Mouse (Mus musculus) effector memory CD4-positive, alpha-beta T cell, adult 7 months (primary cell): ENCODE measurements around the gene Zfp94. TPM values are rescaled to one million over a fixed set of nuclear protein-coding genes. Genes with fewer than 3 reads are reported as not detected.

Experiments
- polyA plus RNA-seq: library from polyadenylated mRNA; unstranded; fragments of 100-300 nt; shearing (Covaris generic); gene quantifications from one replicate; pipeline ENCODE4 v1.2.1, GENCODE M21; 2017

Gene Zfp94
- 3.8 TPM for polyA plus RNA-seq

DNA sequence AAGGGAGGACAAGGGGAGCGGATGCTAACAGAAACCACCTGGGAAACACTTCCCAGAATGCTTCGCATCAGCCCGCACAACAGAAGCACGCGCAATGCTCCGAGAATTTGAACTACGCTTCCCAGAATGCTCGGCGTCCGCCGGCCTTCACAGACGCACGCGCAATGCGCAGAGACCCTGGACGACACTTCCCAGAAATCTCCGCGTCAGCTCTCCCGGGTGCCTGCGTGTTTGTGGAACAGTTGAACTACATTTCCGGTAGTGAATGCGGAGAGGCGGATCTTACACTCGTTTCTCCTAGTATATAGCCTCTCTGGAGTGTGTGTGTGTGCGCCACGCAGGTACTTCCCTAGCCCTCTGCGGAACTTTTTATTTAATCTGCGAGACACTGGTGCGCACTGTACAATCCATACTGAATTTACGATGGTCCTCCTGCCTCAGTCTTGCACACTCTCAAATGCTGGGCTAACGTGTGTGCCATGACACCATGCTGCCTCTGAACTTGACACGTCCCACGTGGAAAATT, at the start of gene Zfp94:
TSS of gene Zfp94 (minus strand) at position 100 of the 526 bp plus-strand sequence.

GRCm38 (mm10) chr7:24348896-24349295, 32.4 kb upstream of the Zfp94 start, which contains the start of gene Lypd5:
Gene Lypd5 (plus strand): TSS chr7:24349196.

DNA sequence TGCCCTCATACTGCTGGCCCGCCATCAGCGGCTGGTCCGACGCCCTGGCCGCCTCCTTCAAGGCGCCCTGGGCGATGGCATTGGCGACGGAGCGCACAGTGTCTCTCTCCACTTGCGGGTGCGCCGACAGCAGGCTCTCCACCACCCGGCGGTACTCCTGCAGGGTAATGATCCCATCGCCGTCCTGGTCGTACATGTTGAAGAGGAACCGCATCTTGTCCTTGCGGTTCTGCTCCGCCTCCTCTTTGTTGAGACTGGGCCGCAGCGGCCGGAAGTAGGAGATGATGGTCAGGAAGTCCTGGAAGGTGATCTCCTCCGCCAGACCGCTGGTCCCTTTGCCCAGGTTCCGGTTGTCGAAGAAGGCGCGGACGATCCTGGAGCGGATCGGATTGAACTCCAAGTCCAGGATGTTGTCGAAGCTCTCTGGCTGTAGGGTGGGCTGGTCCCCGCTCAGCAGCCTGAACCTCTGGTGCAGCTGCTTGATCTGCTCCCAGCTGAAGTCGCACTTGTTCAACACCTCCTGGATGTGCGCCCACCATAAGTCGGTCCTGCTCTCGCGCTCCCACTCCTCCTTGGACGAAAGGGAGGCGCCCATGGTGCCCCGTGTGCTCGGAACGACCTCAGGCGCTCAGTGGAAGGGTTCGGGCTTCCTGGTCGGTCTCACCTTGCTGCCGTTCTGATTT, 17.0 kb upstream of the Zfp94 start, which contains the start of gene Tescl:
TSS of gene Tescl (minus strand) at position 633 of the 683 bp plus-strand sequence.

GRCm38 (mm10) chr7:24300771-24301282, 15.6 kb downstream of the Zfp94 start, which contains the start of gene Zfp61:
Gene Zfp61 (minus strand): TSS chr7:24301232.

GRCm38 (mm10) chr7:24270288-24270672, 46.2 kb downstream of the Zfp94 start, which contains the start of gene Zfp93:
Gene Zfp93 (plus strand): TSS chr7:24270420.

DNA sequence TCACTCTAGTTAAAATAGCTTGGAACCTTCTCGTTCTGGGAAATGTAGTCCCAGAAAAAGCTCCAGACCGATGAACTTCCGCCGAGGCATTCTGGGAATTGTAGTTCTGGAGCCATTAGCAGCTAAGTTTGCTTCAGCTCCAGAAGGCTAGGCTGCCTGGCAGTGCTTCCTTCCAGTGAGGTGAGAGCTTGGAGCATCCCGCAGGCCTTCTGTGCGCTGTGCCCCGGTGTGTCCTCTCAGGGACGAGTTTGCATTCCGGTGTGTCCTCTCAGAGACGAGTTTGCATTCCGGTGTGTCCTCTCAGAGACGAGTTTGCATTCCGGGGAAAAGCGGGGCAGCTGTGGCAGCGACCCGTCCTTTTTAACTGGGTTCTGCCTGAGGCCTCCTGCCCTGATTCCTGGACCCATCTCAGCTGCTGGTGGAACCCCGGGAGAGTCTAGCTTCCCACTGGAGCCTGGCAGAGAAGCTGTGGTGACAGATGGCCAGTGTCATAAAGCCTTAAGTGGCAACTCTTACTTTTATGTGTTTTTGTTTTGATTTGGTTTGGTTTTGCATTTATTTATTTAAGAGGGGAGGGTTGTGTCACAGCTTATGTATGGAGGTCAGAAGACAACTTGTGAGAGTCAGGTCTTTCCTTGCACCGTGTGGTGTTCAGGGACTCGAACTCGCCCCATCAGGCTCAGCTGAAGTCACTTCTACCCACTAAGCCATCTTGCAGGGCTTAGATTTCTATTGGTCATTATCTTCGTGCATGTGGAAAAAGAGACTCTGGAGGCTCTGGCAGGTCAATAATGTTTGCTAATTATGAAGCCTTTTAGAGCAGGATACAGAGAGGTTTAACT, 61.6 kb downstream of the Zfp94 start, which contains the start of gene Zfp108:
TSS of gene Zfp108 (plus strand) at position 162 of the 842 bp plus-strand sequence.

Other genes starting within 250 kb of the Zfp94 start
- gene Zfp180, start 234.7 kb downstream of the Zfp94 start, polyA plus RNA-seq: 29.6 TPM
- gene Zfp112, start 204.4 kb downstream of the Zfp94 start, polyA plus RNA-seq: 1.8 TPM
- gene Zfp235, start 182.5 kb downstream of the Zfp94 start, polyA plus RNA-seq: 4.5 TPM
- gene Zfp114, start 141.6 kb downstream of the Zfp94 start, polyA plus RNA-seq: 0.34 TPM
- gene Zfp111, start 105.2 kb downstream of the Zfp94 start, polyA plus RNA-seq: 0.29 TPM
- 2.5 TPM for gene Zfp109, start 79.1 kb downstream of the Zfp94 start, polyA plus RNA-seq
- 0.20 TPM for gene Zfp108, start 61.9 kb downstream of the Zfp94 start, polyA plus RNA-seq
- 0.72 TPM for gene Zfp93, start 46.2 kb downstream of the Zfp94 start, polyA plus RNA-seq
- 11.7 TPM for gene Zfp61, start 15.4 kb downstream of the Zfp94 start, polyA plus RNA-seq
- gene Tescl, start 17.3 kb upstream of the Zfp94 start, polyA plus RNA-seq: not detected
- gene Lypd5, start 32.5 kb upstream of the Zfp94 start, polyA plus RNA-seq: 0.45 TPM
- gene Kcnn4, start 53.6 kb upstream of the Zfp94 start, polyA plus RNA-seq: 156 TPM
- 49.0 TPM for gene Smg9, start 83.0 kb upstream of the Zfp94 start, polyA plus RNA-seq
- gene Irgc1, start 135.6 kb upstream of the Zfp94 start, polyA plus RNA-seq: not detected
- 1.8 TPM for gene Plaur, start 145.8 kb upstream of the Zfp94 start, polyA plus RNA-seq
- gene Cadm4, start 165.4 kb upstream of the Zfp94 start, polyA plus RNA-seq: not detected
- 1.3 TPM for gene Zfp428, start 190.3 kb upstream of the Zfp94 start, polyA plus RNA-seq
- gene AC161166.1, start 195.8 kb upstream of the Zfp94 start, polyA plus RNA-seq: not detected
- 2.7 TPM for gene Irgq, start 214.0 kb upstream of the Zfp94 start, polyA plus RNA-seq
- gene Pinlyp, start 229.5 kb upstream of the Zfp94 start, polyA plus RNA-seq: not detected
- 47.0 TPM for gene Xrcc1, start 229.6 kb upstream of the Zfp94 start, polyA plus RNA-seq